Mouse (Mus musculus) cerebellum, adult 2 months (tissue): ENCODE measurements around the gene Unc79.

Experiments
- CTCF ChIP-seq: fragments of 200-500 bp; IDR thresholded peaks from 2 replicates; pipeline ENCODE4 v1.5.1; 2011; ENCODE audit warnings: low read depth, mild to moderate bottlenecking, control low read depth, low read length, moderate library complexity, borderline replicate concordance; ENCODE audit not compliant: insufficient read depth
- POLR2A ChIP-seq: fragments of 200-500 bp; IDR thresholded peaks from 2 replicates; pipeline ENCODE4 v1.6.1; 2011; ENCODE audit warnings: low read length, control low read depth, borderline replicate concordance; ENCODE audit not compliant: insufficient read depth

DNA sequence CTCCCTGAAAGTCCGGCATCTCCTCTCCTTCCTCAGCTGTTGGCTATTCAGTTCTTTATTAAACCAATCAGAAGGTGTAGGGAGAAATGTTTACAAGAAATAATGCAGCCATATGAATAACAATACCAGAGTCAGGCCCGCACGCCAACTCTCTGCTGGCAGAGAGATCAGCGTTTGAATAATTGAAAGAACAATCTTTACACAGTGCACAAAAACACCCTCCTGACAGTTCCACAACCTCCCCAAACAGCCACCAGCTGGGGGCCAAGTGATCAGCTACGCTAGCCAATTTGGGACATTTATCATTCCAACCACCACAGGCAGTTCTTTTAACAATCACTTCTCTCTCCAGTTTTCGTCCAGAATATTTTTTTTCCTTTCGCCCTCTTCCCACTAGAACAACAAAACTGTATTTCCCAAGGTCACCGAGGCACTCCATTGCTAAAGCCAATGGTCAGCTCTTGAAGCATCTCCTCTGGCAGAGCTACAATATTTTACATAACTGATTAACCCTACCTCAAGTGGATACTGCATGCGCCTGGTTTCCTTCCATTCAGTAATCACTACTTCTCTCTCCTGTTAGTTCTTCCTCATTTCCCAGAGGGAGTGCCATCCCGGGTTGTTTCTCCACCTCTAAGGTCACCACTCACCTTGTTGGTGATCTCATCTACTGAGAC lies 169.0 kb downstream of the Unc79 start:
- TF ChIP-seq POLR2A (no peak), CTCF (no peak)
